Mouse (Mus musculus) right cerebral cortex, postnatal 36 days (tissue): ENCODE data around the gene Nup214.

Source experiments
- DNase-seq, 2 experiments: peaks; one replicate each; pipeline ENCODE4 v3.0.0; 2022; ENCODE audit warnings: low spot score in 2 of 2, mixed read lengths in 1 of 2

The Nup214 gene

GRCm38 (mm10) chr2:31974141-31974808 is at the start of gene Nup214:
TSS of gene Nup214 (plus strand) at chr2:31974436.
- peak; percentile 99 for DNase-seq

- DNase-seq: no peak
Measured at GRCm38 (mm10) chr2:31924811-31925210, 49.4 kb upstream of the Nup214 start.

GRCm38 (mm10) chr2:31925936-31926335 is 48.3 kb upstream of the Nup214 start:
- no peak for DNase-seq

- DNase-seq: no peak
Measured at GRCm38 (mm10) chr2:31929664-31930063, 44.6 kb upstream of the Nup214 start.

GRCm38 (mm10) chr2:31934551-31934950 is 39.7 kb upstream of the Nup214 start:
- DNase-seq: no peak

- no peak for DNase-seq
Measured at GRCm38 (mm10) chr2:31935054-31935453, 39.2 kb upstream of the Nup214 start.

- no peak for DNase-seq
Measured at GRCm38 (mm10) chr2:31938298-31938697, 35.9 kb upstream of the Nup214 start.

GRCm38 (mm10) chr2:31943011-31943410 is 31.2 kb upstream of the Nup214 start:
- DNase-seq: no peak

- no peak for DNase-seq
Measured at GRCm38 (mm10) chr2:31945580-31945979, 28.7 kb upstream of the Nup214 start.

- DNase-seq: no peak
Measured at GRCm38 (mm10) chr2:31948392-31948791, 25.8 kb upstream of the Nup214 start.

GRCm38 (mm10) chr2:31948801-31949200 is 25.4 kb upstream of the Nup214 start:
- no peak for DNase-seq

- DNase-seq: no peak
Measured at GRCm38 (mm10) chr2:31950058-31950871, 24.0 kb upstream of the Nup214 start, which contains the start of gene Aif1l. TSS of gene Aif1l (plus strand) at chr2:31950139.

GRCm38 (mm10) chr2:31950966-31951365 is 23.3 kb upstream of the Nup214 start:
- no peak for DNase-seq

- no peak for DNase-seq
Measured at GRCm38 (mm10) chr2:31952236-31952635, 22.0 kb upstream of the Nup214 start.

- no peak for DNase-seq
Measured at GRCm38 (mm10) chr2:31952725-31953124, 21.5 kb upstream of the Nup214 start.

GRCm38 (mm10) chr2:31953687-31954086 is 20.5 kb upstream of the Nup214 start:
- DNase-seq: no peak

- no peak for DNase-seq
Measured at GRCm38 (mm10) chr2:31954779-31955181, 19.5 kb upstream of the Nup214 start.

GRCm38 (mm10) chr2:31955686-31956085 is 18.6 kb upstream of the Nup214 start:
- DNase-seq: no peak

- DNase-seq: no peak
Measured at GRCm38 (mm10) chr2:31957211-31957610, 17.0 kb upstream of the Nup214 start.

- DNase-seq: no peak
Measured at GRCm38 (mm10) chr2:31960986-31961385, 13.2 kb upstream of the Nup214 start.

- DNase-seq: no peak
Measured at GRCm38 (mm10) chr2:31961791-31962222, 12.4 kb upstream of the Nup214 start.

- DNase-seq: peak; percentile 42 to 57
Measured at GRCm38 (mm10) chr2:31962501-31963224, 11.6 kb upstream of the Nup214 start.
